Mouse (Mus musculus) liver, embryonic 14.5 days (tissue): Measurements from ENCODE around the gene Fgfr2. TPM values are rescaled to one million over a fixed set of nuclear protein-coding genes. Genes with fewer than 3 reads are reported as not detected.

Source experiments
- ATAC-seq: fragments of 200-750 bp; cut with Nextera tagmentation; 2 replicates; pipeline ENCODE4 v1.8.0; 2017; ENCODE audit warnings: moderate number of reproducible peaks, mild to moderate bottlenecking, moderate library complexity; ENCODE audit not compliant: insufficient read depth
- DNase-seq, 3 experiments: peaks; one replicate each; pipeline ENCODE4 v3.0.0-alpha.2; 2012 to 2013; ENCODE audit warnings: low read depth in 3 of 3, low spot score in 3 of 3
- H3K27ac ChIP-seq: fragments of 300-500 bp; sonication (generic); 2 replicates; pipeline ENCODE4 v1.5.1; 2014; ENCODE audit warnings: moderate library complexity, mild to moderate bottlenecking, control low read depth, inconsistent platforms
- H3K27me3 ChIP-seq: fragments of 300-500 bp; sonication (generic); 2 replicates; pipeline ENCODE4 v1.6.1; 2014; ENCODE audit warnings: mild to moderate bottlenecking, low read length, moderate library complexity; ENCODE audit not compliant: control insufficient read depth, insufficient read depth
- H3K36me3 ChIP-seq: fragments of 300-500 bp; sonication (generic); replicated peaks from 2 replicates; pipeline ENCODE4 v1.6.1; 2014; ENCODE audit warnings: low read depth; ENCODE audit not compliant: control insufficient read depth, insufficient read depth
- H3K4me1 ChIP-seq, 2 experiments: fragments of 200-500 bp in 1 of 2; fragments of 300-500 bp in 1 of 2; sonication (generic) in 1 of 2; replicated peaks; 2 replicates each; pipeline ENCODE4 v1.6.1; 2012 to 2014; ENCODE audit warnings: antibody characterized with exemption in 1 of 2, inconsistent platforms in 1 of 2, low read length in 1 of 2; ENCODE audit not compliant: control insufficient read depth in 2 of 2, insufficient read depth in 2 of 2
- H3K4me2 ChIP-seq: fragments of 300-500 bp; sonication (generic); 2 replicates; pipeline ENCODE4 v1.6.1; 2014; ENCODE audit warnings: low read depth, mild to moderate bottlenecking, control low read depth, moderate library complexity
- H3K4me3 ChIP-seq, 2 experiments: fragments of 200-500 bp in 1 of 2; fragments of 300-500 bp in 1 of 2; sonication (generic) in 1 of 2; 2 replicates each; pipeline ENCODE4 v1.5.1; 2012 to 2014; ENCODE audit warnings: low read depth in 2 of 2, low read length in 2 of 2, mild to moderate bottlenecking in 2 of 2, control low read depth in 1 of 2, inconsistent platforms in 1 of 2, moderate library complexity in 1 of 2; ENCODE audit not compliant: insufficient read depth in 1 of 2
- H3K9ac ChIP-seq: fragments of 300-500 bp; sonication (generic); replicated peaks from 2 replicates; pipeline ENCODE4 v1.6.1; 2014; ENCODE audit warnings: mild to moderate bottlenecking, control low read depth, moderate library complexity
- H3K9me3 ChIP-seq: fragments of 300-500 bp; sonication (generic); 2 replicates; pipeline ENCODE4 v1.6.1; 2016; ENCODE audit warnings: low read length, mixed read lengths; ENCODE audit not compliant: control insufficient read depth
- CTCF ChIP-seq: IDR thresholded peaks from 2 replicates; pipeline ENCODE4 v1.5.1; 2016; ENCODE audit warnings: antibody characterized with exemption, low read depth, control low read depth
- EP300 ChIP-seq: IDR thresholded peaks from 2 replicates; pipeline ENCODE4 v1.6.1; 2016; ENCODE audit warnings: antibody characterized with exemption, low read depth
- WGBS: fragments of 180-500 bp; shearing (Covaris S2); extraction: QIAGEN DNeasy Blood & Tissue Kit; methylation state at CpG from one replicate; pipeline ENCODE4 v1.1.7; 2014; ENCODE audit not compliant: insufficient replicate concordance; 5-methylcytosine and 5-hydroxymethylcytosine counted together
- polyA plus RNA-seq, 2 experiments: library from polyadenylated mRNA; depleted of rRNA in 1 of 2; stranded (reverse) in 1 of 2; unstranded in 1 of 2; fragments of >200 nt; fragmentation: Nextera tagmentation in 1 of 2; extraction: Ambion mirVana in 1 of 2; gene quantifications; 2 replicates each; pipeline versions ENCODE4 v1.2.1 to v1.2.3; 2012 to 2014

Gene Fgfr2
- polyA plus RNA-seq, 2 experiments: 7.9 to 8.8 TPM

GRCm38 (mm10) chr7:130749165-130749564 lies 2374.0 kb downstream of the Fgfr2 start:
- Histone ChIP-seq H3K4me1 (peaks cover 0 to 3% of the 10 kb centered on the region in 2 experiments; a peak in 1 of 4 replicates), H3K27me3 (no peaks in the 10 kb centered on the region), H3K4me2 (no peak overlapping the region), H3K27ac (no peak overlapping the region), H3K9ac (no peak overlapping the region), H3K4me3 (no peak overlapping the region), H3K9me3 (no peaks in the 10 kb centered on the region), H3K36me3 (no peaks in the 10 kb centered on the region)
- ATAC-seq (no peak), DNase-seq (no peak)
- TF ChIP-seq EP300 (no peak), CTCF (no peak)
- 66% methylated on average over 4 of the region's 4 CpGs for WGBS

DNA sequence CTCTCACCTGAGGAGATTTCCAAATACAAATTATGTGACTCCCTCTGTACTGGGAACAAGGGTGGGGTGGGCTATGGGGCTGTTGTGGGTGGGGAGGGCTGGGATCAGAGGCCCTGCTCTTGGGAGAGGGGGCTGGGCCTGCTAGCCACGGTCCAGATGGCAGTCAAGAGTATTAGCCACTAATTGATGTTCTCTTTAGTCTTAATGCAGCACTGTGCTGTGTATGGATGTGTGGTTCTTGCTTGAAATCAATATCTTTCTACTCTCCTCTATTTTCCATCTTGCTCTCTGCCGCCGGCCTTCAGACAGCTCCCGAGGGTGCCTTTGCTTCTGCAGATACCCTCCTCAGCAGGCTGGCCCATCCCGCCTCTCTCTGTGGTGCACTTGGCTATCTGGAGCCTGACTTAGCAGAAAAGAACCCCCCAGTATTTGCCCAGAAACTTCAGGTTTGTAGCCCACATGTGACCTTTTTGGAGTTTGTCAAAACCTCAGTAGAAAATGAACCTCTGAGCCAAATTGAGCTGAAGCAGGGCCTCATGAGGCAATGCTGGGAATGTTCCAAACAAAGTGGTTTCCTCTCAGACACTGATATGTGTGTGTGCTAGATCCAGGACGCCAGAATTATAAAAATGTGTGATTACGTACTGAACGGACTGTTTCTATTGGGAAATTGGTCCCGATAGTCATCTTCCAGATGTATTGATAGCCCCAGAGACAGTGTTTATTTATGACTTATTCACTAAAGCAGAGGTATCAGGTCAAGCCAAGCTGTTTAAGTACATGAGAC lies 2379.7 kb downstream of the Fgfr2 start:
- DNase-seq (no peak), ATAC-seq (no peak)
- H3K27ac ChIP-seq: no peak overlapping the region
- H3K36me3 ChIP-seq: no peaks in the 10 kb centered on the region
- no peak overlapping the region for H3K9ac ChIP-seq
- H3K4me1 ChIP-seq: no peaks in the 10 kb centered on the region
- WGBS: 64% methylated on average over 9 of the region's 9 CpGs
- no peak overlapping the region for H3K4me2 ChIP-seq
- no peaks in the 10 kb centered on the region for H3K27me3 ChIP-seq
- TF ChIP-seq EP300: no peak
- no peak overlapping the region for H3K4me3 ChIP-seq
- no peaks in the 10 kb centered on the region for H3K9me3 ChIP-seq

GRCm38 (mm10) chr7:130741099-130741498 lies 2382.1 kb downstream of the Fgfr2 start:
- Histone ChIP-seq H3K27ac (no peak overlapping the region), H3K27me3 (no peaks in the 10 kb centered on the region), H3K9me3 (no peaks in the 10 kb centered on the region), H3K4me2 (no peak overlapping the region), H3K9ac (no peak overlapping the region), H3K4me1 (no peaks in the 10 kb centered on the region), H3K4me3 (no peak overlapping the region), H3K36me3 (no peaks in the 10 kb centered on the region)
- TF ChIP-seq CTCF (peak; percentile 7; the same call in 1 of the 2 replicates), EP300 (no peak)
- ATAC-seq (no peak), DNase-seq (no peak)
- 62% methylated on average over 4 of the region's 4 CpGs for WGBS

DNA sequence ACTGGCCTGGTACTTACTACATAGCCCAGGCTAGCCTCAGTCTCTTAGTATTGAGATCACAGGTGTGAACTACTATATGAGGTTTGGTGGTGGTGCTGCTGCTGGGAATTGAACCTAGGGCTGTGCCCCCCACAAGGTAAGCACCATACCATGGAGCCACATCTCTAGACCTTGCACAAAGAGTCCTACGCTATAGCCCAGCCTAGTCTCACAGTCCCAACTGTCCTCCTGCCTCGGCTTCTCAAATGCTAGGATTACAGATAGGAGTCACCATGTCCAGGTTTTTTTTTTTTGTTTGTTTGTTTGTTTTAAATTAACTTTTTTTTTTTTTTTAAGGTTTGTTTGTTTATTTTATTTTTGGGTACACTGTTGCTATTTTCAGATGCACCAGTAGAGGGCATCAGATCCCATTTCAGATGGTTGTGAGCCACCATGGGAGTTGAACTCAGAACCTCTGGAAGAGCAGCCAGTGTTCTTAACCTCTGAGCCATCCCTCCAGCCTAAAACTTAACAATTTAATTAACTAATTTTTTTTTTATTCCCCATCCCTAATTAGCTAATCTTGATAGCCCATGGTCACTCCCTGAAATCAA lies 2388.9 kb downstream of the Fgfr2 start:
- Histone ChIP-seq H3K4me3 (no peak overlapping the region), H3K4me2 (no peak overlapping the region), H3K36me3 (no peaks in the 10 kb centered on the region), H3K27me3 (no peaks in the 10 kb centered on the region), H3K4me1 (no peaks in the 10 kb centered on the region), H3K9me3 (no peaks in the 10 kb centered on the region), H3K9ac (no peak overlapping the region), H3K27ac (no peak overlapping the region)
- no peak for ATAC-seq
- 71% methylated on average over 2 of the region's 2 CpGs for WGBS
- no peak for DNase-seq
- TF ChIP-seq EP300 (no peak), CTCF (peak; percentile 34)

GRCm38 (mm10) chr7:130733423-130733822 lies 2389.7 kb downstream of the Fgfr2 start:
- Histone ChIP-seq H3K36me3 (no peaks in the 10 kb centered on the region), H3K9me3 (no peaks in the 10 kb centered on the region), H3K4me2 (no peak overlapping the region), H3K4me3 (no peak overlapping the region), H3K9ac (no peak overlapping the region), H3K27me3 (no peaks in the 10 kb centered on the region), H3K4me1 (no peaks in the 10 kb centered on the region), H3K27ac (no peak overlapping the region)
- TF ChIP-seq CTCF: no peak
- no peak for ATAC-seq
- 67% methylated on average over 8 of the region's 8 CpGs for WGBS
- DNase-seq: no peak
